Mouse (Mus musculus): ENCODE data around the gene Ereg. TPM values are rescaled to one million over a fixed set of nuclear protein-coding genes. Genes with fewer than 3 reads are reported as not detected.

The Ereg gene
- polyA plus RNA-seq, 1 experiment from 2014 or later = not detected

DNA sequence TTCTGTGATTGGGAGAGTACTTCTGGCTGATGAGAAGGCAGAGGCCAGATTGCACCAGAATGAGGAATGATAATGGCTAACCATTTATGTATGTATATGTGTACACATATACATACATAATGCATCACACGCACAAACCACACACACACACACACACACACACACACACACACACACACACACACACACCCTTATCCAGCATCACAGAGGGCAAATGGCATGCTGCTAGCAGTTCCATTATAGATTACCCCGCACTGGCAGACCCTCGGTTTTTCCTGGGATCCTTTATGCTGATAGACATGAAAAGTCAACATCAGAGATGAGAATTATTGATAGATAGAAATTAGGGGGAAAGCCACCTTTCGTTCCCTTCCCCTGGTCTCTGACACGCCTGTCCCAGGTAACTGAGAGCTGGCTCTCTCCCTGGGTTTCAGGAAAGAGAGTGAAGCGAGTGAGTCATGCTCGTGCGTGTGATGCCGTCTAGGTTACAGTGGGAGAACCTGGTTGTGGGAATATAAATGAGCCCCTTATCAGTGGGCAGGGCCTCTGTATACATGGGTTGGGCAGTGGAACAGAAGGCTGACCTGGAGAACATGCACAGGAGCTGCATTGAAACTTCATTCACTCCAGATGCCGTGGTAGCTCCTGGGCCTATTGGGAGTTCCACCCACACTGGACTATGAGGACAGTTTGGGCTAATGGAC is 23.6 kb downstream of the Ereg start:
- no peak for DNase-seq (ENCODE audit: low spot score)
- 89% methylated on average over 10 of the region's 10 CpGs for WGBS
- H3K4me2 ChIP-seq (ENCODE audit: low read depth, severe bottlenecking) = no peak overlapping the region
- no peak overlapping the region for H3K9ac ChIP-seq (ENCODE audit: low read length)
- H3K4me1 ChIP-seq (ENCODE audit: control insufficient read depth, insufficient read depth, low read length) = no peaks in the 10 kb centered on the region
- H3K9me3 ChIP-seq (ENCODE audit: control insufficient read depth, low read length) = no peaks in the 10 kb centered on the region
- ATAC-seq (ENCODE audit: insufficient number of reproducible peaks, low FRiP score, low TSS enrichment, low read depth) = no peak
- no peak overlapping the region for H3K4me3 ChIP-seq (ENCODE audit: low read depth, low read length)
- no peaks in the 10 kb centered on the region for H3K27me3 ChIP-seq (ENCODE audit: control insufficient read depth, insufficient read depth, low read length)
- no peaks in the 10 kb centered on the region for H3K36me3 ChIP-seq (ENCODE audit: control insufficient read depth, insufficient read depth, low read length)
- no peak overlapping the region for H3K27ac ChIP-seq (replicated peaks; ENCODE audit: low read depth, low read length)

DNA sequence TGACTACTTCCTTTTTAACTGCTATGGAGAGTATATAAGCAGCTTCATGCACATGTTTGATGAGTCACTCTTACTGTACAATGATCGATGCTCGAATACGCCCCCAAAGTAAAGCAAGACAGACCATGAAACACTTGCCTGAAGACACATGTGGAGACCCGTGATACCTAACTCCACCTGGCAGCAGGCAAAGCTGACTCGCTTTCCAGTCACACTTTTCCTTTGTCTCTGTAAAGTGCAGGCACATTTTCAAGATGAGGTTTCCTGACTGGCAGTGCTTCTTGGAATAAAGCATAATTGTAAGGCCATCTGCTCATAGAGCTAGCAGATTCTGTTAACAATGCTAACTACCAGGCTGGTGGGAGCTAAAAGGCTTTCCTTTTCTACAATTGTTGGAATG is 27.3 kb downstream of the Ereg start:
- Histone ChIP-seq H3K9me3 (ENCODE audit: control insufficient read depth, low read length) (no peaks in the 10 kb centered on the region), H3K27ac (replicated peaks; ENCODE audit: low read depth, low read length) (no peak overlapping the region), H3K4me2 (ENCODE audit: low read depth, severe bottlenecking) (no peak overlapping the region), H3K4me1 (ENCODE audit: control insufficient read depth, insufficient read depth, low read length) (no peaks in the 10 kb centered on the region), H3K27me3 (ENCODE audit: control insufficient read depth, insufficient read depth, low read length) (no peaks in the 10 kb centered on the region), H3K9ac (ENCODE audit: low read length) (no peak overlapping the region), H3K36me3 (ENCODE audit: control insufficient read depth, insufficient read depth, low read length) (no peaks in the 10 kb centered on the region), H3K4me3 (ENCODE audit: low read depth, low read length) (no peak overlapping the region)
- WGBS = 95% methylated on average over 5 of the region's 5 CpGs
- ATAC-seq (ENCODE audit: insufficient number of reproducible peaks, low FRiP score, low TSS enrichment, low read depth) (no peak), DNase-seq (ENCODE audit: low spot score) (no peak)

GRCm38 (mm10) chr5:91103943-91104665 is 29.7 kb downstream of the Ereg start:
- no peaks in the 10 kb centered on the region for H3K36me3 ChIP-seq (ENCODE audit: control insufficient read depth, insufficient read depth, low read length)
- no peak overlapping the region for H3K27ac ChIP-seq (replicated peaks; ENCODE audit: low read depth, low read length)
- ATAC-seq (ENCODE audit: insufficient number of reproducible peaks, low FRiP score, low TSS enrichment, low read depth) = no peak
- no peaks in the 10 kb centered on the region for H3K9me3 ChIP-seq (ENCODE audit: control insufficient read depth, low read length)
- H3K4me1 ChIP-seq (ENCODE audit: control insufficient read depth, insufficient read depth, low read length) = no peaks in the 10 kb centered on the region
- no peak for DNase-seq (ENCODE audit: low spot score)
- 83% methylated on average over 7 of the region's 7 CpGs for WGBS
- H3K4me2 ChIP-seq (ENCODE audit: low read depth, severe bottlenecking) = no peak overlapping the region
- H3K9ac ChIP-seq (ENCODE audit: low read length) = no peak overlapping the region
- no peaks in the 10 kb centered on the region for H3K27me3 ChIP-seq (ENCODE audit: control insufficient read depth, insufficient read depth, low read length)
- H3K4me3 ChIP-seq (ENCODE audit: low read depth, low read length) = no peak overlapping the region

DNA sequence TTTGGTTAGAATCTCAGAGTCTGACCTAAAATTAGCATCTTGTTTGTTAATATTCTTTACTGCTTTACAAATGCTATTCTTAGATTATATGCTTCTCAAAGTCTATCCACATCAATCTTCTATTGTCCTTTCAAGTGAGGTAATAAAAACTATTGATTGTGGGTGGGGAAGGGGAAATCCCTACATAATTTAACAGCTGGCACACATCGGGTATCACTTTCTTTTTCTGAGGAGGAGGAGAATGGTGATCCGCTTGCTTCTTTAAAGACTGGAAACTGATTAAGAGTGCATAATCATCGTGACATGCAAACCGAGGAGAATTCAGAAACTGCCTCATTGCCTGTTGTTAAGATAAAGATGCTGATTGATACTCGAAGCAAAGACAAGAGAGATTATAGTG is 31.8 kb downstream of the Ereg start:
- Histone ChIP-seq H3K4me1 (ENCODE audit: control insufficient read depth, insufficient read depth, low read length) (no peaks in the 10 kb centered on the region), H3K36me3 (ENCODE audit: control insufficient read depth, insufficient read depth, low read length) (no peaks in the 10 kb centered on the region), H3K4me3 (ENCODE audit: low read depth, low read length) (no peak overlapping the region), H3K27me3 (ENCODE audit: control insufficient read depth, insufficient read depth, low read length) (no peaks in the 10 kb centered on the region), H3K9me3 (ENCODE audit: control insufficient read depth, low read length) (no peaks in the 10 kb centered on the region), H3K27ac (replicated peaks; ENCODE audit: low read depth, low read length) (no peak overlapping the region), H3K9ac (ENCODE audit: low read length) (no peak overlapping the region), H3K4me2 (ENCODE audit: low read depth, severe bottlenecking) (no peak overlapping the region)
- 90% methylated on average over 5 of the region's 5 CpGs for WGBS
- no peak for ATAC-seq (ENCODE audit: insufficient number of reproducible peaks, low FRiP score, low TSS enrichment, low read depth)
- no peak for DNase-seq (ENCODE audit: low spot score)

- no peak overlapping the region for H3K9ac ChIP-seq (ENCODE audit: low read length)
- H3K27me3 ChIP-seq (ENCODE audit: control insufficient read depth, insufficient read depth, low read length) = no peaks in the 10 kb centered on the region
- H3K27ac ChIP-seq (replicated peaks; ENCODE audit: low read depth, low read length) = no peak overlapping the region
- ATAC-seq (ENCODE audit: insufficient number of reproducible peaks, low FRiP score, low TSS enrichment, low read depth) = no peak
- no peaks in the 10 kb centered on the region for H3K4me1 ChIP-seq (ENCODE audit: control insufficient read depth, insufficient read depth, low read length)
- H3K4me3 ChIP-seq (ENCODE audit: low read depth, low read length) = no peak overlapping the region
- no peak overlapping the region for H3K4me2 ChIP-seq (ENCODE audit: low read depth, severe bottlenecking)
- H3K9me3 ChIP-seq (ENCODE audit: control insufficient read depth, low read length) = no peaks in the 10 kb centered on the region
- WGBS = 85% methylated on average over 6 of the region's 6 CpGs
- DNase-seq (ENCODE audit: low spot score) = no peak
- no peaks in the 10 kb centered on the region for H3K36me3 ChIP-seq (ENCODE audit: control insufficient read depth, insufficient read depth, low read length)
Measured at GRCm38 (mm10) chr5:91110023-91110670, 35.7 kb downstream of the Ereg start.

- H3K27ac ChIP-seq (replicated peaks; ENCODE audit: low read depth, low read length) = no peak overlapping the region
- H3K27me3 ChIP-seq (ENCODE audit: control insufficient read depth, insufficient read depth, low read length) = no peaks in the 10 kb centered on the region
- no peak for ATAC-seq (ENCODE audit: insufficient number of reproducible peaks, low FRiP score, low TSS enrichment, low read depth)
- no peaks in the 10 kb centered on the region for H3K4me1 ChIP-seq (ENCODE audit: control insufficient read depth, insufficient read depth, low read length)
- 88% methylated on average over 8 of the region's 8 CpGs for WGBS
- no peak overlapping the region for H3K4me3 ChIP-seq (ENCODE audit: low read depth, low read length)
- no peaks in the 10 kb centered on the region for H3K36me3 ChIP-seq (ENCODE audit: control insufficient read depth, insufficient read depth, low read length)
- H3K9me3 ChIP-seq (ENCODE audit: control insufficient read depth, low read length) = no peaks in the 10 kb centered on the region
- H3K9ac ChIP-seq (ENCODE audit: low read length) = no peak overlapping the region
- no peak overlapping the region for H3K4me2 ChIP-seq (ENCODE audit: low read depth, severe bottlenecking)
- DNase-seq (ENCODE audit: low spot score) = no peak
Measured at GRCm38 (mm10) chr5:91111019-91111418, 36.6 kb downstream of the Ereg start.

GRCm38 (mm10) chr5:91113967-91114366 is 39.5 kb downstream of the Ereg start:
- ATAC-seq (ENCODE audit: insufficient number of reproducible peaks, low FRiP score, low TSS enrichment, low read depth) (no peak), DNase-seq (ENCODE audit: low spot score) (no peak)
- Histone ChIP-seq H3K36me3 (ENCODE audit: control insufficient read depth, insufficient read depth, low read length) (no peaks in the 10 kb centered on the region), H3K4me1 (ENCODE audit: control insufficient read depth, insufficient read depth, low read length) (no peaks in the 10 kb centered on the region), H3K27me3 (ENCODE audit: control insufficient read depth, insufficient read depth, low read length) (no peaks in the 10 kb centered on the region), H3K4me3 (ENCODE audit: low read depth, low read length) (no peak overlapping the region), H3K4me2 (ENCODE audit: low read depth, severe bottlenecking) (no peak overlapping the region), H3K27ac (replicated peaks; ENCODE audit: low read depth, low read length) (no peak overlapping the region), H3K9ac (ENCODE audit: low read length) (no peak overlapping the region), H3K9me3 (ENCODE audit: control insufficient read depth, low read length) (no peaks in the 10 kb centered on the region)
- WGBS = 88% methylated on average over 2 of the region's 2 CpGs

DNA sequence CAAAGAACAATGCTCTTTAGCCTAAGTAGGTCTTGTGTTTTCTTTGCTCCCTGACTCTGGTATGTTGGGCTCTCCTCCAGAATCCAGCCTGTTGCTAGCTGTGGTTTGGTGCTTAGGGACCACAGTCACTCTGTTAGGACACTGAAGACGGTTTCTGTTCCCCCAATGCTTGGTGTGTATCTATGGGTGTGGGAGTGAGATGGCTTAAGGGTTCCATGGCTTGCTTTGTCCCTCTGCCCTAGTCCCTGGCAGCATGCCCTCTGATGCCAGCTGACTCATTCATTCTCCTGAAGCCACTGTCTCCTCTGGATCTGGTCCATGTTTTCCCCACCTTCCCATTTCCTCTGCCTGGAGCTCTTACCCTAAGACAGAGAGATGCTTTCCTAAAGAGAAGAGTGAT is 40.2 kb downstream of the Ereg start:
- ATAC-seq (ENCODE audit: insufficient number of reproducible peaks, low FRiP score, low TSS enrichment, low read depth) (no peak), DNase-seq (ENCODE audit: low spot score) (no peak)
- Histone ChIP-seq H3K4me1 (ENCODE audit: control insufficient read depth, insufficient read depth, low read length) (no peaks in the 10 kb centered on the region), H3K4me3 (ENCODE audit: low read depth, low read length) (no peak overlapping the region), H3K9me3 (ENCODE audit: control insufficient read depth, low read length) (no peaks in the 10 kb centered on the region), H3K9ac (ENCODE audit: low read length) (no peak overlapping the region), H3K36me3 (ENCODE audit: control insufficient read depth, insufficient read depth, low read length) (no peaks in the 10 kb centered on the region), H3K4me2 (ENCODE audit: low read depth, severe bottlenecking) (no peak overlapping the region), H3K27ac (replicated peaks; ENCODE audit: low read depth, low read length) (no peak overlapping the region), H3K27me3 (ENCODE audit: control insufficient read depth, insufficient read depth, low read length) (no peaks in the 10 kb centered on the region)
- WGBS = 68% methylated on average over 1 of the region's 1 CpGs
